Mouse (Mus musculus) heart, postnatal 0 days (tissue): ENCODE results near the gene Unc119b.

Experiments used
- CTCF ChIP-seq: IDR thresholded peaks from 2 replicates; pipeline ENCODE4 v1.5.1; 2016; ENCODE audit warnings: antibody characterized with exemption, control low read depth, low read depth
- EP300 ChIP-seq: IDR thresholded peaks from 2 replicates; pipeline ENCODE4 v1.6.1; 2016; ENCODE audit warnings: antibody characterized with exemption, low read depth

DNA sequence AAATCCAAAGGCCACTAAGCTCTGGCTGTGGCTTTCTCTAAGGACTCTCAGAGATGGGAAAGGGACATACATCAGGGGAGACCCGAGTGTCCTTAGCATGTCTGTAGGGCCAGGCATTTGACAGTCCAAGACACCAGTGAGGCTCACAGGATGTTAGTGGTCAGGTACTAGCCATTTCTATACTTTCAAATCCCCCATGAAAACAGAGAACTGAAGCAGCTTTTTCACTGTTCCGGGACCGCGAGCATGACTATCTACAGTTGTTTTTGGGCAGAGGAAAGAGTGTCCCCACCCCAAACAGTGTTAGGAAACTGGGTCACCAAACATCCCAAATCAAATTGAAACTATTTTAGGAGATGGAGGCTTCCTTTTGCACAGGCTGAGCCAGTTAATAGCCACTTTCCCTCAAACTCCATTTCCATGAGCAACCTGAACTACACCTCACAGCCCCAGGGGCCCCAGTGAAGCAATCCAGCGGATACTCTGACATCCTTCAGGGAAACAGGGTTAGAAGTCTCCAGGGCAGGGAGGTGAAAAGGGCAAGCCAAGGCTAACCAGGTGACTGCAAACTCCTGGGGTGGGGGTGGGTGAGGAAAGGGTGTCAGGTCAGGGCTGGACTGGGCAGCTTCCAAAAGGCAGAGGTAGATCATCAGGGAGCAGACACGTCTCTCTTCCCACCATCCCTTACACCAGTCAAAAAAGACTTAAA is 1.3 kb downstream of the Unc119b start:
- no peak for TF ChIP-seq CTCF
- TF ChIP-seq EP300 = no peak
